Mouse (Mus musculus) bone marrow, adult 2 months (tissue): ENCODE data around the gene Fam83d.

Source experiments
- CTCF ChIP-seq: fragments of 200-500 bp; IDR thresholded peaks from 2 replicates; pipeline ENCODE4 v1.5.1; 2011; ENCODE audit warnings: low read length, control low read depth; ENCODE audit not compliant: control insufficient read depth, insufficient read depth
- POLR2A ChIP-seq: fragments of 200-500 bp; IDR thresholded peaks from 2 replicates; pipeline ENCODE4 v1.6.1; 2011; ENCODE audit warnings: low read depth, mild to moderate bottlenecking, control low read depth, low read length, borderline replicate concordance; ENCODE audit not compliant: control insufficient read depth

DNA sequence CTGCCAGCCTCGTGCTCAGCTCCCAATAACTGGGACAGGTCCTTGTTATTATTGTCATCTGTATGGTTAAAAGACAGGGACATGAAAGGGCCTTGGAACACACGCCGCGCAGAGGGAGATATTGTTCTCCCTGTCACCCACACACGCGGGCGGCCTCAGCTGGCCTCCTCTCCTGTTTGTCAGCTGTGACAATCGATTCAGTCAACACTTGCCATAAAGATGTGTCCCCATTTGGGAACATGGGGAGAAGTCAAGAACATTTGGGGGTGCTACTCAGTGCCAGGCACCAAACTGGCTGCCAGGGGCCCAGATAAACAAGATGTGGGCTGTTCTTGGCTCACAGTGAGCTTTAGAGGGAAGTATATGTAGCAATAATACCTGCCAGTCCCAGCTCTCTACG is 18.5 kb upstream of the Fam83d start:
- no peak for TF ChIP-seq CTCF
- no peak for TF ChIP-seq POLR2A
